Mouse (Mus musculus) CH12.LX (cell line): ENCODE results near the gene Krt84. TPM values are rescaled to one million over a fixed set of nuclear protein-coding genes. Genes with fewer than 3 reads are reported as not detected.

Source experiments
- DNase-seq: peaks from one replicate; pipeline ENCODE4 v3.0.0-alpha.2; 2013; ENCODE audit errors: extremely low read depth
- H3K27ac ChIP-seq: 2 replicates; pipeline ENCODE4 v1.5.1; 2012; ENCODE audit warnings: low read depth, mild to moderate bottlenecking, control low read depth, moderate library complexity; ENCODE audit not compliant: insufficient read depth
- H3K27me3 ChIP-seq: replicated peaks from 2 replicates; pipeline ENCODE3; 2012; ENCODE audit warnings: inconsistent platforms
- H3K36me3 ChIP-seq, 2 experiments: replicated peaks in 1 of 2; 2 replicates each; pipeline versions ENCODE3 to v1.6.1; 2012; ENCODE audit warnings: inconsistent platforms in 1 of 2, low read length in 1 of 2, mild to moderate bottlenecking in 1 of 2, mixed read lengths in 1 of 2, moderate library complexity in 1 of 2; ENCODE audit not compliant: control insufficient read depth in 1 of 2, insufficient read depth in 1 of 2
- H3K4me1 ChIP-seq, 2 experiments: 2 replicates each; pipeline ENCODE4 v1.6.1; 2012; ENCODE audit warnings: inconsistent platforms in 1 of 2, moderate library complexity in 1 of 2; ENCODE audit not compliant: insufficient read depth in 2 of 2, control insufficient read depth in 1 of 2
- H3K4me2 ChIP-seq: 2 replicates; pipeline ENCODE4 v1.6.1; 2012; ENCODE audit warnings: low read depth, mild to moderate bottlenecking, control low read depth; ENCODE audit not compliant: poor library complexity, insufficient read depth, severe bottlenecking
- H3K4me3 ChIP-seq, 3 experiments: fragments of 150-350 bp in 1 of 3; sonication (generic) in 1 of 3; replicated peaks in 1 of 3; 2 replicates each; pipeline versions ENCODE3 to v1.5.1; 2011 to 2012; ENCODE audit warnings: low read depth in 2 of 3, low read length in 2 of 3, mild to moderate bottlenecking in 2 of 3, moderate library complexity in 2 of 3, control low read depth in 1 of 3, improper control_type of control experiment in 1 of 3, inconsistent platforms in 1 of 3, mixed read lengths in 1 of 3; ENCODE audit not compliant: poor library complexity in 1 of 3
- H3K79me2 ChIP-seq: replicated peaks from 2 replicates; pipeline ENCODE4 v1.6.1; 2012; ENCODE audit warnings: mild to moderate bottlenecking, moderate library complexity; ENCODE audit not compliant: control insufficient read depth, poor library complexity, insufficient read depth, severe bottlenecking; ENCODE audit errors: extremely low read depth
- H3K9ac ChIP-seq: 2 replicates; pipeline ENCODE4 v1.6.1; 2012; ENCODE audit warnings: low read depth, mild to moderate bottlenecking, control low read depth, moderate library complexity; ENCODE audit not compliant: insufficient read depth
- H3K9me3 ChIP-seq: replicated peaks from 2 replicates; pipeline ENCODE3; 2012; ENCODE audit warnings: low read length, inconsistent platforms, mixed read lengths
- BHLHE40 ChIP-seq: IDR thresholded peaks from 2 replicates; pipeline ENCODE4 v1.6.1; 2011; ENCODE audit warnings: mild to moderate bottlenecking, low read depth, low read length, improper control_type of control experiment
- CTCF ChIP-seq, 2 experiments: IDR thresholded peaks in 1 of 2; conservative IDR thresholded peaks in 1 of 2; 2 replicates each; pipeline ENCODE4 v1.5.1; 2011 to 2012; ENCODE audit warnings: low read depth in 2 of 2, low read length in 2 of 2, improper control_type of control experiment in 1 of 2, inconsistent platforms in 1 of 2, mild to moderate bottlenecking in 1 of 2, moderate library complexity in 1 of 2
- EP300 ChIP-seq: IDR thresholded peaks from 2 replicates; pipeline ENCODE4 v1.6.1; 2011; ENCODE audit warnings: low read length, improper control_type of control experiment
- GABPA ChIP-seq: IDR thresholded peaks from 2 replicates; pipeline ENCODE4 v1.6.1; 2012; ENCODE audit warnings: low read depth, low read length, improper control_type of control experiment, inconsistent platforms; ENCODE audit not compliant: insufficient replicate concordance
- HCFC1 ChIP-seq: IDR thresholded peaks from 2 replicates; pipeline ENCODE4 v1.6.1; 2012; ENCODE audit warnings: low read depth, mild to moderate bottlenecking, inconsistent platforms, low read length, improper control_type of control experiment
- JUN ChIP-seq: IDR thresholded peaks from 2 replicates; pipeline ENCODE4 v1.6.1; 2011; ENCODE audit warnings: low read depth, mild to moderate bottlenecking, low read length, improper control_type of control experiment, moderate library complexity; ENCODE audit not compliant: insufficient read depth
- MAFK ChIP-seq: IDR thresholded peaks from 2 replicates; pipeline ENCODE4 v1.6.1; 2011; ENCODE audit warnings: low read length, improper control_type of control experiment; ENCODE audit not compliant: insufficient replicate concordance
- MAX ChIP-seq: IDR thresholded peaks from 2 replicates; pipeline ENCODE4 v1.6.1; 2011; ENCODE audit warnings: low read length, improper control_type of control experiment
- MXI1 ChIP-seq: IDR thresholded peaks from 2 replicates; pipeline ENCODE4 v1.6.1; 2011; ENCODE audit warnings: mild to moderate bottlenecking, low read depth, low read length, improper control_type of control experiment
- NELFE ChIP-seq: IDR thresholded peaks from 2 replicates; pipeline ENCODE4 v1.6.1; 2011; ENCODE audit warnings: low read depth, low read length, improper control_type of control experiment
- NRF1 ChIP-seq: IDR thresholded peaks from 2 replicates; pipeline ENCODE4 v1.6.1; 2014; ENCODE audit warnings: low read depth, mild to moderate bottlenecking, inconsistent platforms, low read length, improper control_type of control experiment, moderate library complexity
- POLR2A ChIP-seq: IDR thresholded peaks from 2 replicates; pipeline ENCODE4 v1.6.1; 2011; ENCODE audit warnings: low read depth, mild to moderate bottlenecking, improper control_type of control experiment, low read length
- RAD21 ChIP-seq: IDR thresholded peaks from 2 replicates; pipeline ENCODE4 v1.6.1; 2011; ENCODE audit warnings: low read depth, mild to moderate bottlenecking, low read length, improper control_type of control experiment, moderate library complexity
- RCOR1 ChIP-seq: conservative IDR thresholded peaks from 2 replicates; pipeline ENCODE4 v1.6.1; 2012; ENCODE audit warnings: low read depth, mild to moderate bottlenecking, inconsistent platforms, low read length, improper control_type of control experiment
- SIN3A ChIP-seq: IDR thresholded peaks from 2 replicates; pipeline ENCODE4 v1.6.1; 2012; ENCODE audit warnings: low read length, improper control_type of control experiment, inconsistent platforms
- SMC3 ChIP-seq: IDR thresholded peaks from 2 replicates; pipeline ENCODE4 v1.6.1; 2011; ENCODE audit warnings: low read depth, low read length, improper control_type of control experiment
- TCF12 ChIP-seq: IDR thresholded peaks from 2 replicates; pipeline ENCODE4 v1.6.1; 2014; ENCODE audit warnings: low read depth, mild to moderate bottlenecking, inconsistent platforms, low read length, improper control_type of control experiment
- USF2 ChIP-seq: conservative IDR thresholded peaks from 2 replicates; pipeline ENCODE4 v1.6.1; 2011; ENCODE audit warnings: low read depth, low read length, improper control_type of control experiment
- ZC3H11A ChIP-seq: IDR thresholded peaks from 2 replicates; pipeline ENCODE4 v1.6.1; 2012; ENCODE audit warnings: low read depth, mild to moderate bottlenecking, inconsistent platforms, low read length, improper control_type of control experiment
- ZKSCAN1 ChIP-seq: IDR thresholded peaks from 2 replicates; pipeline ENCODE4 v1.6.1; 2012; ENCODE audit warnings: low read depth, inconsistent platforms, low read length, improper control_type of control experiment, borderline replicate concordance
- dilution Hi-C: fragments of 300-500 bp; cut with MboI; formaldehyde crosslinking; loops from 2 replicates; pipeline ENCODE4 v1.14.3; 2020; ENCODE audit warnings: low sequenced_read_pairs; ENCODE audit not compliant: extremely low pct_unique_long_range_greater_than_20kb, extremely low pct_ligation_motif_present
- in situ Hi-C: fragments of 300-500 bp; cut with MboI; formaldehyde crosslinking; loops from 3 replicates; pipeline ENCODE4 v1.14.3; 2019; ENCODE audit warnings: low sequenced_read_pairs, low pct_ligation_motif_present, low pct_unique_long_range_greater_than_20kb, mixed read lengths
- polyA plus RNA-seq: library from polyadenylated mRNA; unstranded; fragments of >175 nt; gene quantifications from 2 replicates; pipeline ENCODE4 v1.2.1, GENCODE M21; 2012; ENCODE audit warnings: low read depth; ENCODE audit not compliant: insufficient read length
- total RNA-seq, 2 experiments: library from RNA; depleted of rRNA; stranded (reverse); fragments of 300-350 nt in 1 of 2; fragments of >200 nt in 1 of 2; gene quantifications; 2 replicates each; pipeline ENCODE4 v1.2.3; 2012 to 2014

The Krt84 gene
- total and polyA plus RNA-seq, 3 experiments, result not detected

GRCm38 (mm10) chr15:101538580-101538900, 5.9 kb upstream of the Krt84 start:
- Histone ChIP-seq H3K27me3 (peaks cover 89% of the 10 kb centered on the region), H3K9me3 (no peaks in the 10 kb centered on the region), H3K4me1 (no peaks in the 10 kb centered on the region), H3K9ac (no peak overlapping the region), H3K79me2 (no peaks in the 10 kb centered on the region), H3K4me2 (no peak overlapping the region), H3K36me3 (no peaks in the 10 kb centered on the region), H3K4me3 (no peak overlapping the region), H3K27ac (no peak overlapping the region)
- DNase-seq, result no peak
- no peak for TF ChIP-seq NELFE
- no peak for TF ChIP-seq NRF1
- TF ChIP-seq MAX, result no peak
- TF ChIP-seq MXI1, result no peak
- no peak for TF ChIP-seq JUN
- TF ChIP-seq EP300, result no peak
- TF ChIP-seq RAD21, result no peak
- no peak for TF ChIP-seq HCFC1
- no peak for TF ChIP-seq BHLHE40
- TF ChIP-seq MAFK, result no peak
- TF ChIP-seq TCF12, result no peak
- TF ChIP-seq CTCF (conservative IDR thresholded peaks at IDR 0.05 in 1 of 2, IDR thresholded peaks at IDR 0.05 in 1 of 2; ENCODE audit: low read depth in 2 of 2, low read length in 2 of 2), result no peak
- TF ChIP-seq USF2, result no peak
- TF ChIP-seq RCOR1, result no peak
- no peak for TF ChIP-seq ZC3H11A
- no peak for TF ChIP-seq POLR2A
- in situ Hi-C loops (no loop called here), dilution Hi-C loops (no loop called here)

GRCm38 (mm10) chr15:101537864-101538579, 5.4 kb upstream of the Krt84 start:
- no peak overlapping the region for H3K9ac ChIP-seq
- H3K9me3 ChIP-seq, result no peaks in the 10 kb centered on the region
- H3K4me1 ChIP-seq, result no peaks in the 10 kb centered on the region
- peak; percentile 5 for DNase-seq
- no peaks in the 10 kb centered on the region for H3K36me3 ChIP-seq
- peaks cover 89% of the 10 kb centered on the region for H3K27me3 ChIP-seq
- TF ChIP-seq EP300, result no peak
- TF ChIP-seq ZKSCAN1, result no peak
- TF ChIP-seq RAD21, result peak; percentile 42
- no peak for TF ChIP-seq NELFE
- peak in 1 of 2 experiments; percentile 48; a peak in 2 of 4 replicates for TF ChIP-seq CTCF (conservative IDR thresholded peaks at IDR 0.05 in 1 of 2, IDR thresholded peaks at IDR 0.05 in 1 of 2; ENCODE audit: low read depth in 2 of 2, low read length in 2 of 2)
- no peak for TF ChIP-seq SIN3A
- peak; percentile 30 for TF ChIP-seq SMC3
- no peak for TF ChIP-seq GABPA
- no peaks in the 10 kb centered on the region for H3K79me2 ChIP-seq
- no peak overlapping the region for H3K4me3 ChIP-seq
- H3K27ac ChIP-seq, result no peak overlapping the region
- dilution Hi-C loops (no loop called here), in situ Hi-C loops (no loop called here)
- H3K4me2 ChIP-seq, result no peak overlapping the region
